Mouse (Mus musculus) E14TG2a.4 (cell line): ENCODE results near the gene Scyl1.

Source experiments
- H3K27me3 ChIP-seq: 2 replicates; pipeline ENCODE4 v1.6.1; 2014; ENCODE audit warnings: low read length, control low read depth; ENCODE audit not compliant: insufficient read depth
- H3K36me3 ChIP-seq: 2 replicates; pipeline ENCODE4 v1.6.1; 2014; ENCODE audit warnings: low read length, control low read depth; ENCODE audit not compliant: insufficient read depth
- H3K4me1 ChIP-seq: replicated peaks from 2 replicates; pipeline ENCODE4 v1.6.1; 2014; ENCODE audit warnings: low read depth, low read length, control low read depth
- H3K4me3 ChIP-seq: replicated peaks from 2 replicates; pipeline ENCODE4 v1.5.1; 2014; ENCODE audit warnings: mild to moderate bottlenecking, low read length
- H3K9me3 ChIP-seq: 2 replicates; pipeline ENCODE4 v1.6.1; 2014; ENCODE audit warnings: low read length, control low read depth
- CTCF ChIP-seq: conservative IDR thresholded peaks from 2 replicates; pipeline ENCODE4 v1.5.1; 2014; ENCODE audit warnings: low read length
- NANOG ChIP-seq: IDR thresholded peaks from 2 replicates; pipeline ENCODE4 v1.6.1; 2014; ENCODE audit warnings: borderline replicate concordance, low read length, mixed read lengths
- POU5F1 ChIP-seq: IDR thresholded peaks from 2 replicates; pipeline ENCODE4 v1.6.1; 2014; ENCODE audit warnings: low read length, borderline replicate concordance

The Scyl1 gene

GRCm38 (mm10) chr19:5811771-5812504 lies 40.7 kb upstream of the Scyl1 start:
- H3K9me3 ChIP-seq = no peaks in the 10 kb centered on the region
- no peak overlapping the region for H3K4me3 ChIP-seq
- H3K4me1 ChIP-seq = peaks cover 97% of the 10 kb centered on the region
- H3K27me3 ChIP-seq = no peaks in the 10 kb centered on the region
- H3K36me3 ChIP-seq = no peaks in the 10 kb centered on the region
- TF ChIP-seq CTCF (no peak), NANOG (no peak), POU5F1 (no peak)

- TF ChIP-seq CTCF (no peak), POU5F1 (no peak), NANOG (no peak)
- Histone ChIP-seq H3K4me1 (peaks cover 95% of the 10 kb centered on the region), H3K9me3 (no peaks in the 10 kb centered on the region), H3K4me3 (peak overlapping the region; percentile 65), H3K36me3 (no peaks in the 10 kb centered on the region), H3K27me3 (no peaks in the 10 kb centered on the region)
These were observed 39.8 kb upstream of the Scyl1 start for GRCm38 (mm10) chr19:5810840-5811563.

- peaks cover 94% of the 10 kb centered on the region for H3K4me1 ChIP-seq
- H3K36me3 ChIP-seq = no peaks in the 10 kb centered on the region
- no peaks in the 10 kb centered on the region for H3K27me3 ChIP-seq
- H3K4me3 ChIP-seq = peak overlapping the region; percentile 65
- H3K9me3 ChIP-seq = no peaks in the 10 kb centered on the region
- TF ChIP-seq POU5F1 (no peak), CTCF (no peak), NANOG (no peak)
These were observed 39.1 kb upstream of the Scyl1 start for GRCm38 (mm10) chr19:5810103-5810839.

GRCm38 (mm10) chr19:5809712-5810089 lies 38.5 kb upstream of the Scyl1 start:
- Histone ChIP-seq H3K27me3 (no peaks in the 10 kb centered on the region), H3K4me3 (peak overlapping the region; percentile 65), H3K36me3 (no peaks in the 10 kb centered on the region), H3K9me3 (no peaks in the 10 kb centered on the region), H3K4me1 (peaks cover 94% of the 10 kb centered on the region)
- TF ChIP-seq CTCF = no peak
- TF ChIP-seq NANOG = no peak
- TF ChIP-seq POU5F1 = no peak

- Histone ChIP-seq H3K36me3 (no peaks in the 10 kb centered on the region), H3K4me3 (peak overlapping the region; percentile 65), H3K27me3 (no peaks in the 10 kb centered on the region), H3K4me1 (peaks cover 94% of the 10 kb centered on the region), H3K9me3 (no peaks in the 10 kb centered on the region)
- TF ChIP-seq POU5F1 = no peak
- TF ChIP-seq NANOG = 0 out of 2 replicates have a peak, but pooled peaks have one; percentile 2
These were observed 37.9 kb upstream of the Scyl1 start for GRCm38 (mm10) chr19:5808955-5809711.

GRCm38 (mm10) chr19:5807740-5808139 lies 36.5 kb upstream of the Scyl1 start:
- H3K9me3 ChIP-seq = no peaks in the 10 kb centered on the region
- no peak for TF ChIP-seq NANOG
- TF ChIP-seq CTCF = no peak
- TF ChIP-seq POU5F1 = no peak
- no peaks in the 10 kb centered on the region for H3K27me3 ChIP-seq
- peak overlapping the region; percentile 92; the same call in 1 of the 2 replicates for H3K4me3 ChIP-seq
- peaks cover 85% of the 10 kb centered on the region for H3K4me1 ChIP-seq
- H3K36me3 ChIP-seq = no peaks in the 10 kb centered on the region

GRCm38 (mm10) chr19:5806809-5807205 lies 35.6 kb upstream of the Scyl1 start:
- no peaks in the 10 kb centered on the region for H3K9me3 ChIP-seq
- no peaks in the 10 kb centered on the region for H3K27me3 ChIP-seq
- H3K4me1 ChIP-seq = peaks cover 76% of the 10 kb centered on the region
- no peak for TF ChIP-seq POU5F1
- no peak for TF ChIP-seq NANOG
- no peak for TF ChIP-seq CTCF
- peak overlapping the region; percentile 92 for H3K4me3 ChIP-seq
- no peaks in the 10 kb centered on the region for H3K36me3 ChIP-seq

GRCm38 (mm10) chr19:5806051-5806808 lies 35.0 kb upstream of the Scyl1 start:
- H3K4me1 ChIP-seq = peaks cover 70% of the 10 kb centered on the region
- peak overlapping the region; percentile 92 for H3K4me3 ChIP-seq
- TF ChIP-seq NANOG = peak; percentile 29; the same call in 1 of the 2 replicates
- TF ChIP-seq CTCF = no peak
- no peak for TF ChIP-seq POU5F1
- H3K36me3 ChIP-seq = peaks cover 2% of the 10 kb centered on the region
- no peaks in the 10 kb centered on the region for H3K9me3 ChIP-seq
- no peaks in the 10 kb centered on the region for H3K27me3 ChIP-seq
